Mouse (Mus musculus): ENCODE results near the gene N4bp2l2. TPM values are rescaled to one million over a fixed set of nuclear protein-coding genes. Genes with fewer than 3 reads are reported as not detected.

Gene N4bp2l2
- polyA plus RNA-seq, 1 experiment from 2014 or later: 39.4 TPM

- no peak for ATAC-seq (ENCODE audit: low FRiP score)
- Histone ChIP-seq H3K27ac (no peak overlapping the region), H3K9ac (no peak overlapping the region), H3K4me2 (no peak overlapping the region), H3K36me3 (replicated peaks) (peaks cover 4% of the 10 kb centered on the region; the same call in 1 of the 2 replicates), H3K27me3 (no peaks in the 10 kb centered on the region), H3K4me1 (no peaks in the 10 kb centered on the region), H3K9me3 (no peaks in the 10 kb centered on the region), H3K4me3 (replicated peaks) (no peak overlapping the region)
- WGBS: 90% methylated on average over 1 of the region's 1 CpGs
Observed at GRCm38 (mm10) chr5:150629272-150629671, 36.7 kb downstream of the N4bp2l2 start.

DNA sequence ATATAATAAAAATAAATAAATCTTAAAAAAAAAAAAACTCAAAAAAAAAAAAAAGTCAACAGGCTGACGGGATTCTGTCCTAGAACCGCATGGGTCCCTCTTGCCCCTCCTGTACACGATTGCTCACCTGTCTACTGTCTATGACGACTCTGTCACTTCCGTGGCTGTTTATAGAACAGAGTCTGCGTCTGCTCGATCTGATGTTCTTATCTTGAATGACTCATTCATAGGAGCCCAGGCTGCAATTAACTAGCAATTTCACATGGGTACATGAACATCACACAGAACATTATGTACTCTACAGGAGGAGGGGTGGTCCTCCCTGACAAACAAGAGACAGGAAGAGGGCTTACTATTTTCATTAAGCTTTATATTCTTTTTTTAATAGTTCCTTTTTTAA, 40.5 kb downstream of the N4bp2l2 start:
- H3K4me3 ChIP-seq (replicated peaks): no peak overlapping the region
- H3K9ac ChIP-seq: no peak overlapping the region
- no peaks in the 10 kb centered on the region; the same call in 1 of the 2 replicates for H3K36me3 ChIP-seq (replicated peaks)
- no peak for ATAC-seq (ENCODE audit: low FRiP score)
- H3K4me2 ChIP-seq: no peak overlapping the region
- H3K27ac ChIP-seq: no peak overlapping the region
- 95% methylated on average over 7 of the region's 7 CpGs for WGBS
- no peaks in the 10 kb centered on the region for H3K4me1 ChIP-seq
- no peaks in the 10 kb centered on the region for H3K27me3 ChIP-seq
- no peaks in the 10 kb centered on the region for H3K9me3 ChIP-seq

GRCm38 (mm10) chr5:150622792-150623191, 43.2 kb downstream of the N4bp2l2 start:
- WGBS: 61% methylated on average over 1 of the region's 1 CpGs
- Histone ChIP-seq H3K4me1 (no peaks in the 10 kb centered on the region), H3K9ac (no peak overlapping the region), H3K36me3 (replicated peaks) (no peaks in the 10 kb centered on the region; the same call in 1 of the 2 replicates), H3K27me3 (no peaks in the 10 kb centered on the region), H3K27ac (no peak overlapping the region), H3K4me3 (replicated peaks) (no peak overlapping the region), H3K9me3 (no peaks in the 10 kb centered on the region), H3K4me2 (no peak overlapping the region)
- ATAC-seq (ENCODE audit: low FRiP score): no peak

DNA sequence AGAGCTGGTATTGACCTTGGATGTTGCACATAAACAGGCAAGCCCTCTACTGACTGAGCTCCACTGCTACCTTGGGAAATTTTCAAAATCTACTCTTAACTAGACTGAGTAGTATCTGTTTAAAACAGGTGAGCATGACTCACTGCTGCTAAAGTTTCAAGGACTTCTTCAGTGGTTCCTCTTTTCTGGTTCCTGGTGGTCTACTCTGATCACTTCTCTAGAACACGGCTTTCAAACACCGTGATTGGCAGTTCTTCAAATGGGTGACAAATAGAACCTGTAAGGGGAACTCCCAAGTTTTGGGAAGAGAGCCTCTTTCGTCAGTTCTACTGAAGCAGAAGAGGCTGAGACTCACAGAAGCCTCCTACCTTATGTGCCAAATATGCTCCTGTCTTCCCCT, 44.4 kb downstream of the N4bp2l2 start:
- Histone ChIP-seq H3K27ac (no peak overlapping the region), H3K4me2 (no peak overlapping the region), H3K9me3 (no peaks in the 10 kb centered on the region), H3K36me3 (replicated peaks) (no peaks in the 10 kb centered on the region; the same call in 1 of the 2 replicates), H3K4me3 (replicated peaks) (no peak overlapping the region), H3K9ac (no peak overlapping the region), H3K27me3 (no peaks in the 10 kb centered on the region), H3K4me1 (no peaks in the 10 kb centered on the region)
- ATAC-seq (ENCODE audit: low FRiP score): no peak
- WGBS: 87% methylated on average over 3 of the region's 3 CpGs

- H3K27me3 ChIP-seq: no peaks in the 10 kb centered on the region
- ATAC-seq (ENCODE audit: low FRiP score): no peak
- H3K4me1 ChIP-seq: no peaks in the 10 kb centered on the region
- H3K4me2 ChIP-seq: no peak overlapping the region
- H3K9me3 ChIP-seq: no peaks in the 10 kb centered on the region
- WGBS: 91% methylated on average over 7 of the region's 7 CpGs
- no peaks in the 10 kb centered on the region; the same call in 1 of the 2 replicates for H3K36me3 ChIP-seq (replicated peaks)
- H3K9ac ChIP-seq: no peak overlapping the region
- no peak overlapping the region for H3K27ac ChIP-seq
- no peak overlapping the region for H3K4me3 ChIP-seq (replicated peaks)
Observed at GRCm38 (mm10) chr5:150620588-150621135, 45.3 kb downstream of the N4bp2l2 start.

GRCm38 (mm10) chr5:150618599-150619355, 47.2 kb downstream of the N4bp2l2 start:
- no peaks in the 10 kb centered on the region for H3K9me3 ChIP-seq
- H3K9ac ChIP-seq: no peak overlapping the region
- H3K4me3 ChIP-seq (replicated peaks): no peak overlapping the region
- no peaks in the 10 kb centered on the region for H3K4me1 ChIP-seq
- no peak overlapping the region for H3K4me2 ChIP-seq
- H3K27ac ChIP-seq: no peak overlapping the region
- 90% methylated on average over 10 of the region's 10 CpGs for WGBS
- no peaks in the 10 kb centered on the region for H3K27me3 ChIP-seq
- no peak for ATAC-seq (ENCODE audit: low FRiP score)
- no peaks in the 10 kb centered on the region for H3K36me3 ChIP-seq (replicated peaks)

GRCm38 (mm10) chr5:150616731-150617130, 49.3 kb downstream of the N4bp2l2 start:
- no peaks in the 10 kb centered on the region for H3K9me3 ChIP-seq
- H3K27me3 ChIP-seq: no peaks in the 10 kb centered on the region
- H3K4me2 ChIP-seq: no peak overlapping the region
- H3K36me3 ChIP-seq (replicated peaks): no peaks in the 10 kb centered on the region
- no peak overlapping the region for H3K9ac ChIP-seq
- 88% methylated on average over 3 of the region's 3 CpGs for WGBS
- ATAC-seq (ENCODE audit: low FRiP score): no peak
- H3K27ac ChIP-seq: no peak overlapping the region
- H3K4me1 ChIP-seq: no peaks in the 10 kb centered on the region
- H3K4me3 ChIP-seq (replicated peaks): no peak overlapping the region

GRCm38 (mm10) chr5:150616216-150616615, 49.8 kb downstream of the N4bp2l2 start:
- no peak overlapping the region for H3K4me2 ChIP-seq
- no peaks in the 10 kb centered on the region for H3K27me3 ChIP-seq
- ATAC-seq (ENCODE audit: low FRiP score): no peak
- WGBS: 94% methylated on average over 2 of the region's 2 CpGs
- H3K9me3 ChIP-seq: no peaks in the 10 kb centered on the region
- no peak overlapping the region for H3K9ac ChIP-seq
- H3K4me3 ChIP-seq (replicated peaks): no peak overlapping the region
- no peak overlapping the region for H3K27ac ChIP-seq
- no peaks in the 10 kb centered on the region for H3K36me3 ChIP-seq (replicated peaks)
- H3K4me1 ChIP-seq: no peaks in the 10 kb centered on the region

DNA sequence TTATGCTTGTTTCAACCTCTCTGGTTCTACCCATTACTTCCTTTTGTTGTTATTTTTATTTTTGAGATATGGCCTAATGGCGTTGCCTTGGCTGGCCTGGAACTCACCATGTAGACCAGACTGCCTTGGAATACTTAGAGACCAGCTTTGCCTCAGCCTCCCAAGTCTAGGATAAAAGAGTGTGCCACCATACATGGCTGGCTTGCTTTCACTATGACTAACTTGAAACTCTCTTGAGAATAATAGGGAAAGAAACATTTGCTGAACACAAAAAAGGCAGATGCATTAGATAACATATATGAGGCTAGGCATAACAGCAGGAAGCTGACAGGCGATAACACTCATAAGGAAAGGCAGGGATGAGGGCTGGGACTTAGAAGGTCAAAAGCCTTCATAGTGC, 51.9 kb downstream of the N4bp2l2 start:
- H3K27me3 ChIP-seq: no peaks in the 10 kb centered on the region
- H3K9ac ChIP-seq: no peak overlapping the region
- no peaks in the 10 kb centered on the region for H3K9me3 ChIP-seq
- no peak overlapping the region for H3K4me2 ChIP-seq
- H3K4me1 ChIP-seq: no peaks in the 10 kb centered on the region
- no peaks in the 10 kb centered on the region for H3K36me3 ChIP-seq (replicated peaks)
- H3K27ac ChIP-seq: no peak overlapping the region
- H3K4me3 ChIP-seq (replicated peaks): no peak overlapping the region
- ATAC-seq (ENCODE audit: low FRiP score): no peak
- 94% methylated on average over 2 of the region's 2 CpGs for WGBS

GRCm38 (mm10) chr5:150611697-150612096, 54.3 kb downstream of the N4bp2l2 start:
- Histone ChIP-seq H3K4me2 (no peak overlapping the region), H3K9me3 (no peaks in the 10 kb centered on the region)
- WGBS: 85% methylated on average over 12 of the region's 12 CpGs

DNA sequence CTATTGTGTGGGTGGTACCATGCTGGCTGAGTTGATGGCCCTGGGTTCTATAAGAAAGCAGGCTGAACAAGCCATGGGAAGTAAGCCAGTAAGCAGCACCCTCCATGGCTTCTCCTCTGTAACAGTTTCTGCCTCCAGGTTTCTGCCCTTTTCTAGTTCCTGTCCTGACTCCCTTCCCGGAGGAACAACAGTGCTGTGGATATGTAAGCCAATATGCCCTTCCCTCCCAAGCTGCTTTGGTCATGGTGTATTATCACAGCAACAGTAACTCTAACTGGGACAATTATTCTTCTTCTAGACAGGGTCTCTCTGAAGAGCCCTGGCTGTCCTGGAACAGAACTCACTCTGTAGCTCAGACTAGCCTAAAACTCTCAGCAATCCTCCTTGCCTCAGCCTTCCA, 54.8 kb downstream of the N4bp2l2 start:
- H3K27me3 ChIP-seq: no peaks in the 10 kb centered on the region
- no peaks in the 10 kb centered on the region for H3K9me3 ChIP-seq
- no peak overlapping the region for H3K27ac ChIP-seq
- 80% methylated on average over 1 of the region's 1 CpGs for WGBS
- no peak for ATAC-seq (ENCODE audit: low FRiP score)
- H3K36me3 ChIP-seq (replicated peaks): peaks cover 6% of the 10 kb centered on the region; the same call in 1 of the 2 replicates
- H3K4me1 ChIP-seq: no peaks in the 10 kb centered on the region
- H3K9ac ChIP-seq: no peak overlapping the region
- no peak overlapping the region for H3K4me2 ChIP-seq
- no peak overlapping the region for H3K4me3 ChIP-seq (replicated peaks)

More at GRCm38 (mm10) chr5:150611697-150612096, 54.3 kb downstream of the N4bp2l2 start:
- no peak for ATAC-seq (ENCODE audit: low FRiP score)
- Histone ChIP-seq H3K27ac (no peak overlapping the region), H3K27me3 (no peaks in the 10 kb centered on the region), H3K4me3 (replicated peaks) (no peak overlapping the region), H3K9ac (no peak overlapping the region), H3K4me1 (no peaks in the 10 kb centered on the region), H3K36me3 (replicated peaks) (peaks cover 6% of the 10 kb centered on the region; the same call in 1 of the 2 replicates)

- H3K36me3 ChIP-seq (replicated peaks): peaks cover 6% of the 10 kb centered on the region; the same call in 1 of the 2 replicates
- WGBS: 94% methylated on average over 8 of the region's 8 CpGs
- H3K9ac ChIP-seq: no peak overlapping the region
- H3K4me1 ChIP-seq: no peaks in the 10 kb centered on the region
- H3K27me3 ChIP-seq: no peaks in the 10 kb centered on the region
- no peak overlapping the region for H3K4me2 ChIP-seq
- no peaks in the 10 kb centered on the region for H3K9me3 ChIP-seq
- ATAC-seq (ENCODE audit: low FRiP score): no peak
- no peak overlapping the region for H3K4me3 ChIP-seq (replicated peaks)
- H3K27ac ChIP-seq: no peak overlapping the region
Observed at GRCm38 (mm10) chr5:150607631-150608030, 58.4 kb downstream of the N4bp2l2 start.

DNA sequence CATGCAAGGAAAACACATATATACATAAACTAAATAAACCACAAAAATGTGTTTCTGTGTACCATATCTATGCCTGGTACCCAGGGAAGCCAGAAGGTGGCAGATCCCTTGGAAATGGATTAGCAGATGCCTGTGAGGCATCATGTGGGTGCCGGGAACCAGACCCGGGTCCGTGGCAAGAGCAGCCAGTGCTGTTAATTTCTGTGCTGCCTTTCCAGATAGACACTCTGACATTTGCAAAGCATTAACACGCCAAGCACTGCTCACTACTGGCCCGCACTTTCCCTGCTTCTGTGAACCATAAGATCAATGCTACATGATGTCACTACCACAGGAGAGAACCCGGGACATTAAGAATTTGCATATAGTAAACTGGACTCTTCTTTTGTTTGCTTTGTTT, 59.9 kb downstream of the N4bp2l2 start:
- whole genome bisulfite sequencing: 92% methylated on average over 6 of the region's 6 CpGs
- H3K27me3 ChIP-seq: no peaks in the 10 kb centered on the region
- H3K27ac ChIP-seq: no peak overlapping the region
- no peak overlapping the region for H3K4me2 ChIP-seq
- H3K4me1 ChIP-seq: peaks cover 12% of the 10 kb centered on the region
- H3K36me3 ChIP-seq (replicated peaks): peaks cover 6% of the 10 kb centered on the region; the same call in 1 of the 2 replicates
- H3K9ac ChIP-seq: no peak overlapping the region
- no peak for ATAC-seq (ENCODE audit: low FRiP score)
- no peaks in the 10 kb centered on the region for H3K9me3 ChIP-seq
- H3K4me3 ChIP-seq (replicated peaks): no peak overlapping the region
